Mouse (Mus musculus): ENCODE results near the gene Insr. TPM values are rescaled to one million over a fixed set of nuclear protein-coding genes. Genes with fewer than 3 reads are reported as not detected.

Insr gene
- polyA plus RNA-seq, 1 experiment from 2014 or later: 37.9 TPM

- DNase-seq (ENCODE audit: low spot score) (peak; percentile 25), ATAC-seq (ENCODE audit: insufficient number of reproducible peaks, low FRiP score, low TSS enrichment, low read depth) (no peak)
- no peak overlapping the region for H3K4me3 ChIP-seq (ENCODE audit: low read depth, low read length)
- peaks cover 4% of the 10 kb centered on the region for H3K4me1 ChIP-seq (ENCODE audit: control insufficient read depth, insufficient read depth, low read length)
- H3K9me3 ChIP-seq (ENCODE audit: control insufficient read depth, low read length): no peaks in the 10 kb centered on the region; the same call in 1 of the 2 replicates
- H3K4me2 ChIP-seq (ENCODE audit: low read depth, severe bottlenecking): no peak overlapping the region
- no peak overlapping the region for H3K27ac ChIP-seq (replicated peaks; ENCODE audit: low read depth, low read length)
- H3K36me3 ChIP-seq (ENCODE audit: control insufficient read depth, insufficient read depth, low read length): no peaks in the 10 kb centered on the region
- no peaks in the 10 kb centered on the region for H3K27me3 ChIP-seq (ENCODE audit: control insufficient read depth, insufficient read depth, low read length)
- whole genome bisulfite sequencing: 36% methylated on average over 11 of the region's 11 CpGs
- no peak overlapping the region for H3K9ac ChIP-seq (ENCODE audit: low read length)
These were observed 971 bp upstream of the Insr start for GRCm38 (mm10) chr8:3280266-3280910.

- H3K9me3 ChIP-seq (ENCODE audit: control insufficient read depth, low read length): no peaks in the 10 kb centered on the region; the same call in 1 of the 2 replicates
- no peak overlapping the region for H3K9ac ChIP-seq (ENCODE audit: low read length)
- H3K4me3 ChIP-seq (ENCODE audit: low read depth, low read length): peak overlapping the region; percentile 74
- H3K4me1 ChIP-seq (ENCODE audit: control insufficient read depth, insufficient read depth, low read length): peaks cover 4% of the 10 kb centered on the region
- H3K4me2 ChIP-seq (ENCODE audit: low read depth, severe bottlenecking): peak overlapping the region; percentile 67
- H3K27ac ChIP-seq (replicated peaks; ENCODE audit: low read depth, low read length): no peak overlapping the region
- no peaks in the 10 kb centered on the region for H3K36me3 ChIP-seq (ENCODE audit: control insufficient read depth, insufficient read depth, low read length)
- WGBS: under 1% methylated on average over 18 of the region's 18 CpGs
- no peak for DNase-seq (ENCODE audit: low spot score)
- no peaks in the 10 kb centered on the region for H3K27me3 ChIP-seq (ENCODE audit: control insufficient read depth, insufficient read depth, low read length)
- 0 out of 2 replicates have a peak, but pooled peaks have one; percentile 3 for ATAC-seq (ENCODE audit: insufficient number of reproducible peaks, low FRiP score, low TSS enrichment, low read depth)
These were observed 282 bp upstream of the Insr start for GRCm38 (mm10) chr8:3279721-3280077.

GRCm38 (mm10) chr8:3278181-3278820 is 1.1 kb downstream of the Insr start:
- H3K9ac ChIP-seq (ENCODE audit: low read length): peak overlapping the region; percentile 64
- 46% methylated on average over 15 of the region's 15 CpGs for WGBS
- no peaks in the 10 kb centered on the region for H3K27me3 ChIP-seq (ENCODE audit: control insufficient read depth, insufficient read depth, low read length)
- H3K4me2 ChIP-seq (ENCODE audit: low read depth, severe bottlenecking): peak overlapping the region; percentile 67
- H3K4me3 ChIP-seq (ENCODE audit: low read depth, low read length): peak overlapping the region; percentile 74
- no peak overlapping the region for H3K27ac ChIP-seq (replicated peaks; ENCODE audit: low read depth, low read length)
- DNase-seq (ENCODE audit: low spot score): no peak
- no peaks in the 10 kb centered on the region; the same call in 1 of the 2 replicates for H3K9me3 ChIP-seq (ENCODE audit: control insufficient read depth, low read length)
- no peaks in the 10 kb centered on the region for H3K36me3 ChIP-seq (ENCODE audit: control insufficient read depth, insufficient read depth, low read length)
- no peak for ATAC-seq (ENCODE audit: insufficient number of reproducible peaks, low FRiP score, low TSS enrichment, low read depth)
- peaks cover 4% of the 10 kb centered on the region for H3K4me1 ChIP-seq (ENCODE audit: control insufficient read depth, insufficient read depth, low read length)

- Histone ChIP-seq H3K9me3 (ENCODE audit: control insufficient read depth, low read length) (no peaks in the 10 kb centered on the region; the same call in 1 of the 2 replicates), H3K27ac (replicated peaks; ENCODE audit: low read depth, low read length) (no peak overlapping the region), H3K4me1 (ENCODE audit: control insufficient read depth, insufficient read depth, low read length) (peaks cover 4% of the 10 kb centered on the region), H3K4me3 (ENCODE audit: low read depth, low read length) (no peak overlapping the region), H3K27me3 (ENCODE audit: control insufficient read depth, insufficient read depth, low read length) (no peaks in the 10 kb centered on the region), H3K9ac (ENCODE audit: low read length) (no peak overlapping the region), H3K4me2 (ENCODE audit: low read depth, severe bottlenecking) (no peak overlapping the region), H3K36me3 (ENCODE audit: control insufficient read depth, insufficient read depth, low read length) (no peaks in the 10 kb centered on the region)
- ATAC-seq (ENCODE audit: insufficient number of reproducible peaks, low FRiP score, low TSS enrichment, low read depth): no peak
- DNase-seq (ENCODE audit: low spot score): no peak
- 95% methylated on average over 9 of the region's 9 CpGs for WGBS
These were observed 2.2 kb downstream of the Insr start for GRCm38 (mm10) chr8:3277266-3277665.

GRCm38 (mm10) chr8:3276009-3276408 is 3.4 kb downstream of the Insr start:
- ATAC-seq (ENCODE audit: insufficient number of reproducible peaks, low FRiP score, low TSS enrichment, low read depth) (no peak), DNase-seq (ENCODE audit: low spot score) (no peak)
- Histone ChIP-seq H3K36me3 (ENCODE audit: control insufficient read depth, insufficient read depth, low read length) (no peaks in the 10 kb centered on the region), H3K27me3 (ENCODE audit: control insufficient read depth, insufficient read depth, low read length) (no peaks in the 10 kb centered on the region), H3K9ac (ENCODE audit: low read length) (no peak overlapping the region), H3K9me3 (ENCODE audit: control insufficient read depth, low read length) (no peaks in the 10 kb centered on the region), H3K4me3 (ENCODE audit: low read depth, low read length) (no peak overlapping the region), H3K4me2 (ENCODE audit: low read depth, severe bottlenecking) (no peak overlapping the region), H3K4me1 (ENCODE audit: control insufficient read depth, insufficient read depth, low read length) (peaks cover 4% of the 10 kb centered on the region), H3K27ac (replicated peaks; ENCODE audit: low read depth, low read length) (no peak overlapping the region)
- 93% methylated on average over 8 of the region's 8 CpGs for WGBS

GRCm38 (mm10) chr8:3275189-3275588 is 4.2 kb downstream of the Insr start:
- DNase-seq (ENCODE audit: low spot score) (no peak), ATAC-seq (ENCODE audit: insufficient number of reproducible peaks, low FRiP score, low TSS enrichment, low read depth) (no peak)
- no peak overlapping the region for H3K9ac ChIP-seq (ENCODE audit: low read length)
- no peak overlapping the region for H3K27ac ChIP-seq (replicated peaks; ENCODE audit: low read depth, low read length)
- H3K27me3 ChIP-seq (ENCODE audit: control insufficient read depth, insufficient read depth, low read length): no peaks in the 10 kb centered on the region
- no peak overlapping the region for H3K4me2 ChIP-seq (ENCODE audit: low read depth, severe bottlenecking)
- H3K4me3 ChIP-seq (ENCODE audit: low read depth, low read length): no peak overlapping the region
- WGBS: 53% methylated on average over 5 of the region's 5 CpGs
- H3K9me3 ChIP-seq (ENCODE audit: control insufficient read depth, low read length): no peaks in the 10 kb centered on the region
- peaks cover 4% of the 10 kb centered on the region for H3K4me1 ChIP-seq (ENCODE audit: control insufficient read depth, insufficient read depth, low read length)
- no peaks in the 10 kb centered on the region for H3K36me3 ChIP-seq (ENCODE audit: control insufficient read depth, insufficient read depth, low read length)

- H3K36me3 ChIP-seq (ENCODE audit: control insufficient read depth, insufficient read depth, low read length): no peaks in the 10 kb centered on the region
- no peak for ATAC-seq (ENCODE audit: insufficient number of reproducible peaks, low FRiP score, low TSS enrichment, low read depth)
- H3K9ac ChIP-seq (ENCODE audit: low read length): no peak overlapping the region
- H3K27me3 ChIP-seq (ENCODE audit: control insufficient read depth, insufficient read depth, low read length): no peaks in the 10 kb centered on the region
- no peak for DNase-seq (ENCODE audit: low spot score)
- no peaks in the 10 kb centered on the region for H3K9me3 ChIP-seq (ENCODE audit: control insufficient read depth, low read length)
- H3K4me1 ChIP-seq (ENCODE audit: control insufficient read depth, insufficient read depth, low read length): peaks cover 4% of the 10 kb centered on the region
- no peak overlapping the region for H3K4me2 ChIP-seq (ENCODE audit: low read depth, severe bottlenecking)
- H3K4me3 ChIP-seq (ENCODE audit: low read depth, low read length): no peak overlapping the region
- WGBS: 88% methylated on average over 3 of the region's 3 CpGs
- H3K27ac ChIP-seq (replicated peaks; ENCODE audit: low read depth, low read length): no peak overlapping the region
These were observed 5.6 kb downstream of the Insr start for GRCm38 (mm10) chr8:3273799-3274198.

GRCm38 (mm10) chr8:3267449-3267761 is 12.0 kb downstream of the Insr start:
- Histone ChIP-seq H3K4me3 (ENCODE audit: low read depth, low read length) (no peak overlapping the region), H3K9me3 (ENCODE audit: control insufficient read depth, low read length) (no peaks in the 10 kb centered on the region), H3K9ac (ENCODE audit: low read length) (no peak overlapping the region), H3K36me3 (ENCODE audit: control insufficient read depth, insufficient read depth, low read length) (no peaks in the 10 kb centered on the region), H3K4me1 (ENCODE audit: control insufficient read depth, insufficient read depth, low read length) (no peaks in the 10 kb centered on the region), H3K27me3 (ENCODE audit: control insufficient read depth, insufficient read depth, low read length) (no peaks in the 10 kb centered on the region), H3K4me2 (ENCODE audit: low read depth, severe bottlenecking) (no peak overlapping the region), H3K27ac (replicated peaks; ENCODE audit: low read depth, low read length) (no peak overlapping the region)
- no peak for DNase-seq (ENCODE audit: low spot score)
- 88% methylated on average over 3 of the region's 3 CpGs for WGBS
- no peak for ATAC-seq (ENCODE audit: insufficient number of reproducible peaks, low FRiP score, low TSS enrichment, low read depth)
